Mouse (Mus musculus): ENCODE results near the gene Lrrc8c.
"Not testable (repeated sequence)": the region's sequence is repeated elsewhere in the genome, so short reads cannot be mapped to it uniquely, and the experiment has no call there.

Gene Lrrc8c

GRCm38 (mm10) chr5:105609683-105610082 lies 90.5 kb downstream of the Lrrc8c start:
- DNase-seq, result no peak

GRCm38 (mm10) chr5:105613002-105613401 lies 93.8 kb downstream of the Lrrc8c start:
- no peak for DNase-seq

- no peak for DNase-seq
These were observed 94.8 kb downstream of the Lrrc8c start for GRCm38 (mm10) chr5:105614000-105614399.

GRCm38 (mm10) chr5:105614682-105615434 lies 95.7 kb downstream of the Lrrc8c start:
- DNase-seq, result no peak

- no peak for DNase-seq
These were observed 96.8 kb downstream of the Lrrc8c start for GRCm38 (mm10) chr5:105615871-105616454.

GRCm38 (mm10) chr5:105616538-105616937 lies 97.3 kb downstream of the Lrrc8c start:
- no peak for DNase-seq

- no peak for DNase-seq
These were observed 99.3 kb downstream of the Lrrc8c start for GRCm38 (mm10) chr5:105618510-105618909.

- no peak for DNase-seq
These were observed 100.5 kb downstream of the Lrrc8c start for GRCm38 (mm10) chr5:105619666-105620065.

- no peak for DNase-seq
These were observed 101.4 kb downstream of the Lrrc8c start for GRCm38 (mm10) chr5:105620505-105621116.

- no peak for DNase-seq
These were observed 104.0 kb downstream of the Lrrc8c start for GRCm38 (mm10) chr5:105623074-105623713.

GRCm38 (mm10) chr5:105624257-105624656 lies 105.1 kb downstream of the Lrrc8c start:
- DNase-seq, result no peak

- DNase-seq, result no peak
These were observed 106.4 kb downstream of the Lrrc8c start for GRCm38 (mm10) chr5:105625504-105626150.

- no peak for DNase-seq
These were observed 107.2 kb downstream of the Lrrc8c start for GRCm38 (mm10) chr5:105626355-105626754.

- DNase-seq, result no peak
These were observed 107.9 kb downstream of the Lrrc8c start for GRCm38 (mm10) chr5:105627093-105627492.

GRCm38 (mm10) chr5:105629955-105630354 lies 110.8 kb downstream of the Lrrc8c start:
- no peak for DNase-seq

GRCm38 (mm10) chr5:105632066-105632465 lies 112.9 kb downstream of the Lrrc8c start:
- DNase-seq, result no peak

- no peak for DNase-seq
These were observed 116.4 kb downstream of the Lrrc8c start for GRCm38 (mm10) chr5:105635576-105635975.

- DNase-seq, result no peak
These were observed 117.5 kb downstream of the Lrrc8c start for GRCm38 (mm10) chr5:105636484-105637191.

GRCm38 (mm10) chr5:105638266-105638665 lies 119.1 kb downstream of the Lrrc8c start:
- DNase-seq, result not testable (repeated sequence)

- no peak for DNase-seq
These were observed 119.7 kb downstream of the Lrrc8c start for GRCm38 (mm10) chr5:105638916-105639315.

- no peak for DNase-seq
These were observed 120.2 kb downstream of the Lrrc8c start for GRCm38 (mm10) chr5:105639363-105639762.

GRCm38 (mm10) chr5:105642517-105642916 lies 123.3 kb downstream of the Lrrc8c start:
- DNase-seq, result no peak

Measured in cerebellum, adult 9-10 months (tissue).